Mouse (Mus musculus) cerebellum, postnatal 4 days (tissue): ENCODE measurements around the gene 2700049A03Rik.

Source experiments
- DNase-seq, 2 experiments: peaks; one replicate each; pipeline ENCODE4 v3.0.0; 2022; ENCODE audit warnings: low spot score in 2 of 2, mixed read lengths in 1 of 2

The 2700049A03Rik gene

DNA sequence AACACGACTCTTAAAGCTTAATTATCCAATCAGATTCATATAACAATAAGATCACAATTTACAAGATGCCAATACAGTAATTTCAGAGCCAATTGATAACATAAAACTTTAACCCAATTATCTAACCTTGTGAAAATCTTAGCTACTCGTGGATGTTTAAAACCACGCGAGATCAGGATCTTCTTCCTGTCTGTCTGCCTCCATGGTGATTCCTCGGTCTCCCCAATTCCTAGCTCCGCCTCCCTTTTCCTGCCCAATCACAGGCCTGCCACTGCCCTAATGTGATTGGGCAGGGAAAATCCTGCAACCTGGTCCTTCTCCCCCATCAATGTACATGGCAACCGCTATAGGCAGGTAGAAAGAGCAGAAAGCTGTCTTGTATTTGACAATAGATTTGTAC lies 132.7 kb downstream of the 2700049A03Rik start:
- no peak for DNase-seq

DNA sequence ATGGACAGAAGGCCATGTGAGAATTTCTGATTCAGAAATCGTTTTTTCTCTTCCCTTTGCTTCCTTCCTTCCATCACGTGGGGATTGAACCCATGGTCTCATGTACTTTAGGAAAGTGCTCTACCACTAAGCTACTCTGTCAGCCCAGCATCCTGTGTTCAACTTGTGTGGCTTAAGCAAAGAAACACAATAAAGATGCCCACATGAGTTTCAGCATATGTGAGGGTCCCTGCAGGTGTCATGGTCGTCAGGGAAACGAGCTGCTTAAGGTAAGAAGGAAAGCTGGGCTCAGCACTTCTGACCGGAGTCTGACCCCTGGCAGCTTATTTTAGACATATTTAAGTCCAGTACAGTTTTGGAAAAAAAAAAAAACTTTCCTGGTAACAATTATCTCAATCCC lies 134.5 kb downstream of the 2700049A03Rik start:
- no peak for DNase-seq

DNA sequence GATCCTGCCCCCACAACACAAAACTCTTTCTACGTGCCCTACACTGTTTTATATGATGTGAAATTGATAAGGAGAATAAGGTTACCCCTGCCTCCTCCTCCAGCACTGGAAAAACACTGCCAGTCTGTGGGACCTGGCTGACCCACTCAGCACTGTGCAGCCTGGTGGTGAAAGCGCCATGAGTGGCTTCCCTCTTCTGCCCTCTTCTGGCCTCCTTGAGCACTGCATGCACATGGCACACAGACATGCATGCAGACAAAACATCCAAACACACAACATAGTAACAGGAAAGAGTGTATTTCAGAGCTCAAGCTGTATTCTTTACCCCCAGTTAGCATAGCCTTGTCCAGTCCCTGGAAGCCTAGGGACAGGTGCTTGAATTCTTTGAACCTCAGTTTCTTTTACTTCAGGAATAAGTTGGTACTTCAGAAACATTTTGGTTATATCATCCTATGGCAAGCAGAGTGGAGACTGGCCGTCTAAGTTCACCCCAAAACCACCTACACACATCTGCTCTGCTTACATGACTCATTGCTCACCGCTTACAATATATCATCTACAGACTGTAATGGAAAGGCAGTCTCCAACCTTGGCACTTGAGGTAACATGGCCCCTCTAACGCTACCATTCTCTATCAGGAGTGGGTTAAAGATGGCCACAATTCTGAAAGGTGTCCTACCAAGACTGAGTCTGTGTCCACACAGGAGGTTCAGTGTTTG lies 138.0 kb downstream of the 2700049A03Rik start:
- DNase-seq = no peak

DNA sequence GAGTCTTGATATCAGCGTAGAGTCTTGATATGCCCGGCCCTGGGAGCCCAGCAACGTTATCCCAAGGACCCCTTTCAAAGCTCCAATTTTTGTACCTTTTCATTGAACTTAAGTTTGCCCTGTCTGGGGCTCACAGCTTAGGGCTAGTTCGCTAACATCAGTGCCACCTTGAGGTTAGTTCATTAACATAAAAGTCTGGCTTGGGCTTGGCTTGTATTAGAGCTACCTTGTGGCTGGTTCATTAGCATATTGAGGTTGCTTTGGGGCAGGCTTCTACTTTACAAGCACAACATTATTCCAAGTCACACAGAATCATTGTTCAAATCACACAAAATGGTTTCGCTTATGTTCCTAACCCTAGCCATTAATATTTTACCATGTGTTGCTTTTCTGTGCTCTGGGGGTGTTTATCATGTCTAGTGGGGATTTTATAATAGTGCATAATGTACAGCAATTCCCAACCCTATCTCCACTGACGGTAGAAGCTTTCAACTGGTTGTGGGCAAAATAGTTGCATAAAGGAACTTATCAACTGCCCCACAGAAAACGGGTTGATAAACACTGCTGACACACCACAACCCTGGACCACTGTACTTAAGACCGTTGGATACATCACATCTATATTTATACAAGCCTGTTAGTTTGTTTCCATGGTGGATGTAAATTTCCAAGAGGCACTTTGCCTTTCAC lies 139.4 kb downstream of the 2700049A03Rik start:
- no peak for DNase-seq

DNA sequence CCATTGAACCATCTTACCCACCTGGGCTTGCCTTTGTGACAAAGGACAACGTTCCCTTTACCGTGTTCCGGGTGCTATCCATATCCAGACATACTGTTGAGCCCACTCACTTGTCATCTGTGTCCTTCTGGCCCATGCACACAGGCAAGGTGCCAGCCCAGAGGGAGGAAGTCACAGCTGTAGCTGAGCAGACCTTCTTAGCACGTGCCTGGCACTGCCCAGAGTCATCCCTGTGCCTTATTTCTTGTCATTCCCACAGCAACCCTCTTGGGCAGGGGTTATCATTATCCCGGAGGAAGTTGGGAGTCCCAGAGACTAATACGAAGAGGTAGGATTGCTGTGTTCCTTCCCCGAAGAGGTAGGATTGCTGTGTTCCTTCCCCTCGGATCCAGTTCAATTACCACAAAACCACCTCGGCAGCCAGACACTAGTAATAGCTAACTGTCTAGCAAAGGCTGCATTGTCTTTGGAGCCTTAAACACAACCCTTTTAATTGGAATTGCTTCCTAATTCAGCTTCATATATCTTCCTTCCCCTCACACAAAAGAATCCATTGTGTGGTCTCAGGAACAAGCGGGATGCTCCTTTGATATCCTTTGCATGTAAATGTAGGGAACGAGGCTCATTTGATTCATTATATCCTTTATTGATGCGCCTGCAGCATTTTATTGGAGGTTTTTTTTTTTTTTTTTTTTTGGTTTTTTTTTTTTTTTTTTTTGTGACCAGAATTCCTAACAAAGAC lies 143.0 kb downstream of the 2700049A03Rik start:
- peak in 1 of 2 experiments; percentile 44 for DNase-seq

DNA sequence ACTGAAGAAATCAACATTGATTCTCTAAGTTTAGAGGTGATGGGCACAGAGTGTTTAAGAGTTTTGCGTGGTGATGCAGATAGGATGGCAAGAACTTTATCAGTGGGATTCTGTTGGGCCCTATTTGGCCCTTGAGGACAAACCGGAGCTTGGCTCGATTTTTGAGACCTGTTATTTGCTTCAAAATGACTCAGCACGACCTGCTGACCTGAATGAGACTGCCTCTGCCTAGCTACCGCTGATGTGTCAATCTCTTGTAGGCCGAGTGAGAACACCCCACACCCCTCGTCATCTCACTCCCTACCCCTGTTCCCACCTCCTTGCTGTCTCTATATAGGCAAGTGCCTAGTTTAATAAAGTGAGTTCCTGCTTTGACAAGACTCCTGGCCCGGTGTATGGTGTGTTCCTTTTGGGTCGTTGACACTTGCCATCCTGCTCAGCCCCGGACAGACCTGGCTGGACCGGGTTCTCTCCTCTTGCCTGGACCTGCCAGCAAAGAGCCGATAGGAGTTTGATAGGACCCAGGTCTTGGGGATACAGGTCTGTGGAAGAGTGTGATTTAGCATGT lies 144.6 kb downstream of the 2700049A03Rik start:
- no peak for DNase-seq

DNA sequence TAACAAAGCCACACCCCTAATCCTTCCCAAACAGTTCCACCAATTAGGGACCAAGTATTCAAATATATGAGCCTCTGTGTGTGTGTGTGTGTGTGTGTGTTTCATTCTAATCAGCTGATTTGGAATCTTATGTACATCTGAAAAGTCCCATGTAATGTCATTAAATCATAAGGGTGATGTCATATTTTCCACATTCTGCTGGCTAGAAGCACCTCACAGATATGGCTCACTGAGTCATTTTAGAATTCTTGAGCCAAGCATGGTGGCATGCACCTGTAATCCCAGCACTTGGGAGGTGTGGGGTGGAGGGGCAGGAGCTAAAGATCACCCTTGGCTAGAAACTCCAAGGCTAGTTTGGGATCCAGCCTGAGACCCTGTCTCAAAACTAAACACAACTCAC lies 148.8 kb downstream of the 2700049A03Rik start:
- no peak for DNase-seq

DNA sequence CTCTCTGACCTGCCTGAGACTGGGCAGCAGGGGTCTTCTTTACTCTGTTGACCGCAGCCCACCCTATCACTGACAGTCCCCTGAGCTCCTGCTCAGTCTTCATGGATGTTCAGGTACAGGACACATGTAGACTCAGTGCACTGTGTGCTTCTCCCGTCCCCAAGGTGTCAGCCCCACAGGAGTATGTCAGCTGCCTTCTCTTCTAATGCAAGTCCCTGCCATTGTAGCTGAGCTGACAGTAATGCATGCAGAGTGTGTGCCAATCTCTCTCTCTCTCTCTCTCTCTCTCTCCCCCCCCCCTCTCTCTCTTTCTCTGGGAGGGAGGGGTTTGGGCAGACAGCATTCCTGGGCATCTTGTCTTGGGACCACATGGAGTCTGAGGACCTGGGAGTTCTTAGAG lies 153.8 kb downstream of the 2700049A03Rik start:
- no peak for DNase-seq
